Mouse (Mus musculus) kidney, postnatal 25 days (tissue): ENCODE measurements around the gene Mat2a.
"Not testable (repeated sequence)": the region's sequence is repeated elsewhere in the genome, so short reads cannot be mapped to it uniquely, and the experiment has no call there.

Source experiments
- DNase-seq, 2 experiments: peaks; one replicate each; pipeline ENCODE4 v3.0.0; 2021; ENCODE audit warnings: mixed read lengths in 2 of 2

Gene Mat2a

DNA sequence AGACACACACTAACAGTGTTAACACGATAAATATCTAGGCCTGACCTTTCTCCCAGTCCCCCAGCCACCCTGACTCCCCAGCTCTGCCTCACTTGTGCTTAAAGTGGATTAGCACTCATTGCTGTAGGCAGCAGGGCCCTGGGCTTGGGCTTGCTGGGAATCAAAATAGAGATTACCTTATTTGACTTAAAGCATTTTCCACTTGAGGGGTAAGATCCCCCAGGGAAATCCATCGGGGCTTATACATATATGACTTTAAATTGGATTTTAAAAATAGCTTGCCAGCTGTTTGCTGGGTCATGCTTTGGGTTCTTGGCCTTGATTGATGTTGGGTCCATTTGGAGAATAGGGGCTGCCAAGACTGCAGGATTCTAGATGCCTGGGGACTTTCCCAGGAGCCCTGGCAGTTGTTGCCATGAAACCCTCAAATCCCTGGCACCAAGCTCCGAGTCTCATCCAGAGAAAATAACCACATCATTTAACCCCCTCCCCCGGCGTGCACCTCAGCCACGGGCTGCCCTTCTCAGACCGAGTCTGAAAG, 15.5 kb upstream of the Mat2a start:
- no peak for DNase-seq

- no peak for DNase-seq
These were observed 14.9 kb upstream of the Mat2a start for GRCm38 (mm10) chr6:72454072-72454746.

- no peak for DNase-seq
These were observed 14.2 kb upstream of the Mat2a start for GRCm38 (mm10) chr6:72453578-72453977.

DNA sequence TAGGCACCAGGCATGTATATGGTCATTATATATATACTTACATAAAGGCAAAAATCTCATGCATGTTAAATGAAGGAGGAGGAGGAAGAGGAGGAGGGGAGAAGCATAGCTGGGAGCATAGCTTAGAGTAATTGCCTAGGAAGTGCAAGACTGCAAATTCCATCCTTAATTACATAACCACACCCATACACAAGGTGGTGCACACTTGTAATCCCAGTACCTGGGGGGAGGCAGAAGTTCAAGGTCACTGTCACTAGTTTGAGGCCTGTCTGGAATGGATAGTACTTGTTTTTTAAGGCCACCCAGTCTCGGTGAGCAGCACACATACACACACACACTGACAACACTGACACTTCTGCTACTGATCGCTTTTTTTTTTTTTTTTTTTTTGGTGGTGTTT, 13.0 kb upstream of the Mat2a start:
- no peak for DNase-seq

DNA sequence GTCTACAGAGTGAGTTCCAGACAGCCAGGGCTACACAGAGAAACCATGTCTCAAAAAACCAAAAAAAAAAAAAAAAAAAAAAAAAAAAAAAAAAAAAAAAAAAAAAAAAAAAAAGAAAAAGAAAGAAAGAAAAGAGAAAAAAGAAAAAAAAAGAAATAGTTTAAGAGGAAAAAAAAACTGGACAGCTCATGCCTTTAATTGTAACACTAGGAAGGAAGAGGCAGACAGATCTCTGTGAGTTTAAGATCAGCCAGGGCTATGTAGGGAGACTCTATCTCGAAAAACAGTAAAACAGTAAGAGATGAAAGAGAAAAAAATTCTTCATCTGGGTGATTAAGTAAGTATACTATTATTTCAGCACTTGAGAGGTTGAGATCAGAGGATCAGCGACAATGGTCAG, 12.4 kb upstream of the Mat2a start:
- not testable (repeated sequence) for DNase-seq

- DNase-seq, result no peak
These were observed 8.1 kb upstream of the Mat2a start for GRCm38 (mm10) chr6:72447487-72447886.

DNA sequence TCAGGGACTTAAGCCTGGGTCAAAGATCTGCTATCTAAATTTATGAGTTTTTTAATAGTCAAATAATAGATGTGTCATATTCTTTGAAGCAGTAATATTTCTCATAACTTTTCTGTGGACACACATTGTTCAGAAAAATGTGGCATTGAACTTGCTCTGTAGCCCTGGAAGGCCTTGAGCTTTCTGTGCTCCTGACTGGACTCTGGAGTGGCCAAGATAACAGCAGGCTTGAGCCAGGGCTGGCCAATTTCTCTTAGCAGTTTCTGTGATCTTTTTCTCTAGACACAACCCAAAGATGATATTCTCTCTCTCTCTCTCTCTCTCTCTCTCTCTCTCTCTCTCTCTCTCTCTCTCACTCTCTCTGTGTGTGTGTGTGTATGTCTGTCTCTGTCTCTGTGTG, 5.7 kb upstream of the Mat2a start:
- peak in 1 of 2 experiments; percentile 5 for DNase-seq

DNA sequence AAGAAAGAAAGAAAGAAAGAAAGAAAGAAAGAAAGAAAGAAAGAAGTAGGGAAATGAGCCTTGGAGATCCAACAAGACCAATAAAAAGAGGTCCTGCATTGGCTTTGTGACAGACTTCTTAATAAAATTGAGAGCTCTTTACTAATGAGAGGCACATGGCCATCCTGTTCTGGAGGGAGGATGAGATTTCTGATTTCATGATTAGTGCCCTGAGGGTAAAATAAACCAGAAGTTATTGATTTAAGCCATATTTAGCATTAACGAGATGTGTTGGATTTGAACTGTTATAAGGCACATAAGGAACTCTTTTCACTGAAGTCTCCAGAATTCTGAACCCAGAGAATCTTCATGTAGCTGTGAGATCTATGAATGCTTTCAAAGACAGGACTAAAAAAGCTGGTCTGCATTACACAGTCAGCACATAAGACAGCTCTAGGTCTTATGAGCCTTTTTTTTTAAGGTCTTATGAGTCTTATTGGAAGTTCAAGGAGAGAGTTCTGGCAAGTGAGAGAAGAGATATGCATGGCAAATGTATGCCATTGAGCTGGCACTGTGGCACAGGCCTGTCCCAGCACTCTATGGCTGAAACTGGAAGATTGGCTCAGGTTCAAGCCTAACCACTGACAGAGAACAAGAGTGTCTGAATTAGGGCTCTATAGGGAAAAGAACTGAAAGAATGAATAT, 3.7 kb upstream of the Mat2a start:
- peak in 1 of 2 experiments; percentile 14 for DNase-seq

GRCm38 (mm10) chr6:72440186-72440990, 1.0 kb upstream of the Mat2a start:
- peak in 1 of 2 experiments; percentile 42 for DNase-seq

GRCm38 (mm10) chr6:72438862-72439354, 450 bp downstream of the Mat2a start:
- peak; percentile 92 to 95 for DNase-seq

GRCm38 (mm10) chr6:72438226-72438625, 1.1 kb downstream of the Mat2a start:
- no peak for DNase-seq

DNA sequence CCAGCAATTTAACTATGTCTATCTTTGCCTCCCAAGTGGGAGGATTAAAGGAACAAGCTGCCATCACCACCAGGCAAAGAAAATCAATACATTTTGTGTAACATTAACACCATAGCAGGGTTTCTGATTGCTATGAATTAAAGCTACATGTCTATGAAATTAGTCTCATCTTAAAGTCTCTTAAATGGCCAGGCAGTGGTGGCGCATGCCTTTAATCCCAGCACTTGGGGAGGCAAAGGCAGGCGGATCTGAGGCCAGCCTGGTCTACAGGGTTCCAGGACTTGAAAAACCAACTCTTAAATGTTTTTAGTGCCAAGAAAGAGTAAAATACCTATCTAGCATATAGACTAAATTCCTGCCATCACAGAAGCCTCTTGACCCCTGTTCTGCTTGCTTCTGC, 7.2 kb downstream of the Mat2a start:
- DNase-seq, result no peak

DNA sequence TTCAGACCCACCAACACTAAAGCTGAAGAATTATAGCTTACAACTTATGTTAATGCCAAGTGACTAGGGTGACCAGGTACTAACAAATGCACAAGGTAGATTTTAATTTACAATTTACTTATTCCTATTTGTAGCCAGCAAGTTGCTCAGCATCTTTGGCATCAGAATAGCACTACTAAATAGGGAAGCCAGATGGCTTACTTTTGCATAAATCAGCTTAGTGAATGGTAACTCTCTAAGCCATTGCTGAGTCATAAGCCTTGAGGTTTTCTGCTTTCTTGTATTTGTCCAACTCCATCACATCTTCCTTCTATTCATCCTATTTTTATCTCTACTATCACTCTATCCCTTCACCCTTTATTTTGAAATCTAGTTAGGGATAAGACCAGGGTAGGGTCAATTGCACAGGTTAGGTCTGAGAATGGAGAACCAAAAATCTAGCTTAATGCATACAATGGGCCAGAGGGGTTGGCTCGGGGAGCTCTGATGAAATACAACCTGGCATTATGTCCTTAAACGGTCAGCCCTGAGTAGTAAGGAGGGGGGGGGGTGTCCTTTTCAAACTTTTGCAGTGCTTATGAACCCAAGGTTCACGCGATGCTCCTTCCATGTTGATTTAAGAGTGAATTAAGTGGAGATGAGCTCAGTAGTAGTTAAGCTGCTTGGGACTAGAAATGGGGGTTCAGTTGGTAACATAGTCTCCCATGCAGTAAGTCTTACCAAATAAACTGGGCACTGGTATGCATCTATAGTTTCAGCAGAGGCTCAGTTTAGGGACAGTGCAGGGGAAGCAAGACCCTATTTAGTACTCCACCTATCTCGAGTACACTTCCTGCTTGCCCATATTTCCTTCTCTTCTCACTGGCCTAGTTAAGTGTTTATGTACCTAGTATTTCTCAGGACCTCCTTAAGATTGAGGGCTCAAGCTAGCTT, 8.1 kb downstream of the Mat2a start:
- DNase-seq, result peak in 1 of 2 experiments; percentile 45

DNA sequence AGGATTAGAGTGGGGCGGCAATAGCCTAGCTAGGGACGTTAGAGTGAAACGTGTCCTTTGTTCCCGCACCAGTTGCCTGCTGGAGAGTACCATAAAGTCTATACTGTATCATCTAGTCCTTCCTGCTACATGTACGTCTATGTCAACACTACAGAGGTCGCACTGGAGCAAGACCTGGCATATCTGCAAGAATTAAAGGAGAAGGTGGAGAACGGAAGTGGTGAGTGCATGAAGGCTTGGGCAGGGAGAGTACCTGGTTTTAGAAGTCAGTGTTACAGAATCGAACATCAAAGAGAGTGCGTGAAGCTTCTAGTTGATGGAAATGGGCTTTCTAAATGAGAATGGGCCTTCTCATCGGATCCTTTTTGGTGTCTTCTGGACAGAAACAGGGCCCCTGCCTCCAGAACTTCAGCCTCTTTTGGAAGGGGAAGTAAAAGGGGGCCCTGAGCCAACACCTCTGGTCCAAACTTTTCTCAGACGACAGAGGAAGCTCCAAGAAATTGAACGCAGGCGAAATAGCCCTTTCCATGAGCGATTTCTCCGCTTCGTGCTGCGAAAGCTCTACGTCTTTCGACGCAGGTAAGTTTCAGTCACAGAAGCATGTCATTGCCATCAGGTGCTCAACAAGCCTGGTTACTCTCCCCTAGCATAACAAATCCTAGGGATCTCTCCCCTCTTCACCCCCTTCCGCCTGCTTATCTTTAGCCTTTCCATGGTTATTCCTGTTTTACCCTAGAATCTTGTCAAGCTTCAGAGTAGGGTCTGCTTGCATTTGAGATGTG, 10.1 kb downstream of the Mat2a start:
- no peak for DNase-seq

GRCm38 (mm10) chr6:72428036-72428435, 11.3 kb downstream of the Mat2a start:
- DNase-seq, result peak; percentile 86 to 91

DNA sequence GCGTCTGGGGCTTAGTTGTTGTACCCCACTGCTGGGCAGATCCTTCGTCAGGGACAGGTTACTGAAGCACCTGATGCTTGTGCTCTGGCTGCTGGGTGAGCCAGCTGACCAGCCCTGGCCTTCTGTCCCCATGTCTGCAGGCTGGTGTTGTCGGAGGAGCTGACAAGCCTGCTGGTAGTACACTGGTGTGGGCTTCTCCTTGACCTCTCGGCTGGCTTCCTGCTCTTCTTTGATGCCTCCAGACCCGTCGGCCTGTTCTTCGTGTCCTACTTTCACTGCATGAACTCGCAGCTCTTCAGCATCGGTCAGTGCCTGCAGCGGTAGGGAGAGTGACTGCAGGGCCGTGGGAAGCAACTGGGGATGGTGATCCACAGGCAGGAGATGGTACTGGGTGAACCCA, 13.7 kb downstream of the Mat2a start:
- no peak for DNase-seq

DNA sequence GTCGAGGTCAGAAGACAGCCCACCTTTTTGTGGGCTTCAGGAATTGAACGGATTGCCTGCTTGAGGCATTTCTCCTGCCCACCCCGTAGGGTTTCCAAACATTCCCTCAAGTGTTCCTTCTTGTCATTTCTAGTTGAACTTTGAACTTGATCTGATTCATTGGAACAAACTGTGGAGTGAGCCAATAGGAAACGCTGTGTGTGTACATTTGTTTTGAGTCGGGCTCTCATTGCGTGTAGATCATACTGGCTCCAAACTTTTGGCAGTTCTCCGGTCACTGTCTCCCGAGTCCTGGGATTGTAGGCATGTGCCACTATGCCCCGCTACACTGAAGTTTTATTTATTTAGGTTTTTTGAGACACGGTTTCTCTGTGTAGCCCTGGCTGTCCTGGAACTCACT, 18.5 kb downstream of the Mat2a start:
- no peak for DNase-seq

- no peak for DNase-seq
These were observed 19.6 kb downstream of the Mat2a start for GRCm38 (mm10) chr6:72419806-72420205.

GRCm38 (mm10) chr6:72418279-72418678, 21.1 kb downstream of the Mat2a start:
- DNase-seq, result no peak

- DNase-seq, result no peak
These were observed 23.2 kb downstream of the Mat2a start for GRCm38 (mm10) chr6:72415964-72416772.
